Mouse (Mus musculus) heart, postnatal 10 days (tissue): Measurements from ENCODE around the gene Igll1. TPM values are rescaled to one million over a fixed set of nuclear protein-coding genes. Genes with fewer than 3 reads are reported as not detected.

ENCODE experiments used
- DNase-seq, 2 experiments: peaks; one replicate each; pipeline ENCODE4 v3.0.0; 2021
- intact Hi-C: fragments of 180-260 bp; cut with DNase I; formaldehyde crosslinking; loops from one replicate; pipeline ENCODE4 v1.15.1; 2025
- total RNA-seq, 2 experiments: library from RNA; stranded (reverse); gene quantifications; 2 replicates each; pipeline ENCODE4 v1.2.3; 2021

Gene Igll1
- not detected for total RNA-seq

GRCm38 (mm10) chr16:16863978-16864377 is at the start of gene Igll1:
Igll1 (minus strand) TSS chr16:16863985.
- intact Hi-C loops = no loop called here
- no peak for DNase-seq

DNA sequence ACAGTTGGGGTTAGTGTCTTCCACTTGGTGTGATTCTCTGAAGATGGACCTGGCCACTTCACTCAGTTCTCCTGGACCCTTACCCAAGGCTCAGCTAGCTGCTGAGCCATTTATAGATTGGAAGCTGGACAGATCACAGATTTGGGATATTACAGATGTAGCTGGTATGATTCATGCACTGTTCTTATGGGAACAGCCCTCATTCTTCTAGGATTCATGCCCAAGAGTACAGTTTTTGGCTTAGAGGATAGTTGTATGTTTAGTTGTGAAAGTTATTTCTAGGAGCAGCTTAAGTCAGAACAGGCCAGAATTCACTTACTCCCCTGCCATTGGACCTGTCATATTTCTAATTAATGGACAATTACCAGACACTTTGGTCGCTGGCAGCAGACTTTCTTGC is 49.7 kb upstream of the Igll1 start:
- intact Hi-C loops = no loop called here
- no peak for DNase-seq

GRCm38 (mm10) chr16:16911641-16912597 is 48.1 kb upstream of the Igll1 start:
- intact Hi-C loops = loop anchor here (1.0 kb wide), 2 partner anchors 16 to 57 kb away; partner anchors contain the start of gene Ppm1f

DNA sequence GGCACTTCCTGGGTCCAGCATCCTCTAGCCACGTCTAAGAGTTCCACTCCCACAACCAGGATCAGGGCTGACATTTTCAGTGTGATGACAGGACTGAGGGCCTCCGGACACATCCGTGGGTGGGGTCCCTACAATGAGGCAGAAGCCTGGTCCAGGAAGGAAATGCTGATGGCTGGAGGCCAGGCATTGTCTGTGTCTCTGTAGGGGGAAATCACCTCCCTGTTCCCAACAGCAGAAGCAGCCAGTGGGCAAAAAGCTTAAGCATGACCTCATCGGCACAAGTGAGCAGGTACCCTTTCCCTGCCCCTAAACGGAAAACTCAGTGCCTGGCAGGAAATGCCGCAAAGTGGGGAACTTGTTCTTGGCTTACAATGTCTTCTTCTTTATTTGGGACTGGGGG is 44.0 kb upstream of the Igll1 start:
- peak; percentile 84 to 86 for DNase-seq
- intact Hi-C loops = no loop called here

More at GRCm38 (mm10) chr16:16911641-16912597, 48.1 kb upstream of the Igll1 start:
- peak; percentile 82 to 88 for DNase-seq

GRCm38 (mm10) chr16:16903188-16903587 is 39.4 kb upstream of the Igll1 start:
- DNase-seq = no peak
- intact Hi-C loops = no loop called here

GRCm38 (mm10) chr16:16902329-16902728 is 38.5 kb upstream of the Igll1 start:
- DNase-seq = no peak

DNA sequence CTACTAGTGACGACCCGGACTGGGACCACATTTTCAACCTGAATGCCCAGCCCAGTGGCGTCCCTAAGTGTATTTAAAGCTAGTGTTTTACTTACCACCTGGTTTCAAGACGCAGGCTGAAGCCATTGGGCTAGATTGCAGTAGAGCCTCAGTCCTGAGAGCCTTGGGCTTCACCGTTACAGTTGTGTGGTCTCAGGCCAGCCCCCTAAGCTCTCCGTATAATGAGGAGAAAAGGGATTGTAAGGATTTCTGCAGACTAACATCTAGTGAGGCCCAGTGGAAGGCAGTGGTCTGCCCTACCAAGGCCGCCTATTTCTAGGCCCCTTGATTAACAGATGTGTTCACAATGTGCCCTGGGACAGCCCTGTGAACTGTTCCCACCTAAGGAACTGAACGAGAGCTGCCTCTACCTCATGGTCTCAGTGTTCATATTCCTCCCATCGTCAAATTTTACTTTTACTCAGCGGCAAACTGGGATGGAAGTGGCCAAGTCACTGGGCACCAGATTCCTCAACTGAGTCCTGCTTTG is 33.3 kb upstream of the Igll1 start:
- peak in 1 of 2 experiments; percentile 15 for DNase-seq
- intact Hi-C loops = loop anchor here (2.0 to 10.0 kb wide), 2 partner anchors 26 to 378 kb away; partner anchors contain the start of genes Tmem191c, Top3b and Vpreb1

More at GRCm38 (mm10) chr16:16902329-16902728, 38.5 kb upstream of the Igll1 start:
- intact Hi-C loops = no loop called here

DNA sequence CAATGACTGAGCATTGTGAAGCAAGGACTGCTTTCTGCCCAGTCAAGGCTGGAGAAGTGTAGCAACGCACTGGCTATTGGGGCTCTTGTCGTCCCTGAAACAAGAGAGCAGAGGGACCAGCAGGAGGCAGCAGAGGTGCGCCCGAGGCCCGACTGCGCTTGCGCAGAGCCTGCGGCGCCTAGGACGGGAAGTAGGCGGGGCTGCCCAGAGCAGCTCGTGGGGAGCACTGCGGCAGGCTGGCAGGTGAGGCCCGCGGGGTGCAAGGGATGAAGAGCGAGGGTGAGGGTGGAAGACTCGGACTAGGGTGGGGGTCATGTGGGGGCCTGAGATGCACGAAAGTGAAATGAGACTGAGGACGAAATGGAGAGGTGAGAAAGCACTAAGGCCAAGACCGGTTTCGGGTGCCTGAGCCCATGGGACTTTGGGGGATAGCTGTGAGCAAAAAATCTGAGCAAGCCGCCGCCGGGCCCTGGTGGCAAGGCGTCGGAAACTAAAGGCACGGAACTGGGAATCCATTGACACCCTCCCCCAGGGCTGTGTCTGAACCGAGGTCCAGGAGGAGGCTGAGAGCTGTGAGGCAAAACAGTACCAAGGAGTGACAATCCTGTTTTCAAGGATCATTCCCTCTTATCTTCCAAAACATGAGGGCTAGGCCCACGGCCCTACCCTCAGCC is 32.7 kb upstream of the Igll1 start, which contains the start of gene Ppm1f:
Gene Ppm1f, plus strand, starts transcription at position 88 of the 674 bp plus-strand sequence.
- peak; percentile 96 to 97 for DNase-seq
- intact Hi-C loops = loop anchor here (1.0 to 10.0 kb wide), 3 partner anchors 16 to 378 kb away; partner anchors contain the start of genes Tmem191c, Top3b and Vpreb1

DNA sequence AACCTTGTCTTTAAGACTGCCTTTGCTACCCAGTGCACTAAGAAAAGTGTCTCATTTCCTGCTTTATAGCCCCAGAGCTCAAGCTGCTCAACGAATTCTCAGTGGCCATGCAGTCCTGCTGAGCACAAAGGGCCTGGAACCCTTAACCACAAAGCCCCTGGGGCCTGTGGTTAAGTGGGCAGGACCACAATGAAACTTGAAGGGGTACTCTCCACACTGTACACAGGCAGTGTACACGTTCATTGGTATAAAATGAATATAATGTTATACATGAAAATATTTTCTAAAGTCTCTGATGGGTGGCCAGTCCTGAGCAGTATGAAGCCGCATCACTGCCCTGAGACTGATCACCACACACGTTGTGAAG is 32.2 kb upstream of the Igll1 start:
- intact Hi-C loops = loop anchor here (1.0 to 10.0 kb wide), 3 partner anchors 16 to 379 kb away; partner anchors contain the start of genes Tmem191c, Top3b and Vpreb1
- no peak for DNase-seq

DNA sequence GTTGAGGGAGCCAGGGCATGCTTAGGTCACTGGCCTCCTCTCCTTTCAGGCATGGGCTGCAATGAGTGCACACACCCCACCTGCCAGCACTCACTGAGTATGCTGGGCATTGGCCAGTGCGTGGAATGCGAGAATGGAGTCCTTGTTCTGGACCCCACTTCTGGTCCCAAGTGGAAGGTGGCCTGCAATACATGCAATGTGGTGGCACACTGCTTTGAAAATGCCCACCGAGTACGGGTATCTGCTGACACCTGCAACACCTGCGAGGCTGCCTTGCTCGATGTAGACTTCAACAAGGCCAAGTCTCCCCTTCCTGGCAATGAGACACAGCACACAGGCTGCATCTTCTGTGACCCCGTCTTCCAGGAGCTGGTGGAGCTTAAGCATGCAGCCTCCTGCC is 28.6 kb upstream of the Igll1 start:
- intact Hi-C loops = loop anchor here (10.0 kb wide), 1 partner anchor 382 kb away; the partner anchor contains the start of gene Tmem191c
- no peak for DNase-seq

DNA sequence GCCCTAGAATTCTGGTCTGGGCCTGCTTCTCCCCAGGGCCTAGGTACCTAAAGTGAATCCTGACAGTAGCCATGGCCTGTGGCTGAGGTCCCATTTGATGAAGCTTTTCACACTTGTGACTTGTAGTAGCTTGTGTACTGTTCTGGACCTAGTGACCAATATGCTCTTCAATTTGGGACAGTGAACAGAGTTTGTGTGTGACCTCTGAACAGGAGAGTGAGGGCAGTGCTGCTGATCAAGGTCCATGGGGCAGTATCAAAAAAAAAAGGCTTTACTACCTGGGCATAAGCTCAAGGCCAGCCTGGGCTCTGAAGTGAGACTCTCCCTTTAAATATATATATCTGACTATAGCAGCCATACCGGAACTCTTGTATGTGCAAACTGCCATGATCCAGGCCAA is 24.6 kb upstream of the Igll1 start:
- intact Hi-C loops = no loop called here
- DNase-seq = no peak

- intact Hi-C loops = no loop called here
- no peak for DNase-seq
Measured at GRCm38 (mm10) chr16:16879025-16879424, 15.2 kb upstream of the Igll1 start.

DNA sequence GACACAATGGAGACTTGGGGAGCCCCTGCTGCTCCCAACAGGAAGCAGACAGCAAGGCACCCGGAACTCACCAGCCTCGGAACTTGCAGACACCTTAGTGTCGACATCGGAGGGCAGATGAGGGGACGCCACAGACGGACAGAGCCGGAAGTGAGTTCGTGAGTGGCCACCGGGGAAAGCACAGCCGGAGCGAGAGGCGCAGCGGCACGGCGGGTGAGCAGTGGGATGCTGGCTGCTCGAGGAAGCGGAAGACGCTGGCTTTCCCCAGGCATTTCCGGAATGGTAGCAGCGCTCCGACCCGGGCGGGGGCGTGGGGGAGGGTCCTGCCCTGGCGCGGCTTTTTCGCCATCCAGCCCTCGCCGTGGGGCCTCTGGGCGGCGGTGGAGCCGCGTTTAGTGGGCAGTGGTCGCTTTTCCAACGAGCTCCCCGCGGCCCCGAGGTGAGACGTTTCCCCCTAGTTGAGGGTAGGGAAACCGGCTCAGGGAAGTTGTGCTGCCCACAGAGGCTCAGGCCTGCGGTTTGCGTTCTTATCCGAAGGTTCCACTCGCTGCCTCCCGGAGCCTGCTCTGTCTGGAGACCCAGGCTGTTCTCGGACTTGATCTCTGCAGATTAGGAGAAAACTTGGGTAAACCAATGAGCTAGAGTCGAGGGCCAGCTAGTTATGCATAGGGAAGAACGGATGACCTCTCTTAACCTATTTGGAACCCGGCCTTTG is 7.0 kb upstream of the Igll1 start, which contains the start of the genes Top3b and Vpreb1:
Gene Top3b, plus strand, starts transcription at position 120 of the 715 bp plus-strand sequence.
Gene Vpreb1, minus strand, starts transcription at position 227 of the 715 bp plus-strand sequence.
- intact Hi-C loops = loop anchor here (2.0 kb wide), 1 partner anchor 26 kb away; the partner anchor contains the start of gene Ppm1f

DNA sequence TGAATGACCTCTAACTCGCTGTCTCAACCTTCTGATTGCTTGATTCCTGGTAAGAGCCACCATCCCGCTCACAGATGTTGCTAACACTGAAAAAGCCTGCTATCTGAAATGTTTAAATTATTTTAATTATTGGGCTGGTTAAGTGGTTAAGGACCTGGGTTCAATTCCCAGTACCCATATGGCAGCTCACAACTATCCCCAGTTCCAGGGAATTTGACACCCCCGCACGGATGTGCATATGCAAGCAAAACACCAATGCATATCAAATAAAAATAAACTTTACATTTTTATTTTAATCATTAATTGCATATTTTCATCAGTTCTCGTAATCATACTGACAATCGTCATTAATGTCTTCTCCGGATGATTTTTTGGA is 6.4 kb upstream of the Igll1 start:
- no peak for DNase-seq
- intact Hi-C loops = loop anchor here (2.0 kb wide), 1 partner anchor 27 kb away; the partner anchor contains the start of gene Ppm1f

More for the DNA sequence above, 7.0 kb upstream of the Igll1 start, which contains the start of the genes Top3b and Vpreb1:
- DNase-seq = peak; percentile 91 to 93

DNA sequence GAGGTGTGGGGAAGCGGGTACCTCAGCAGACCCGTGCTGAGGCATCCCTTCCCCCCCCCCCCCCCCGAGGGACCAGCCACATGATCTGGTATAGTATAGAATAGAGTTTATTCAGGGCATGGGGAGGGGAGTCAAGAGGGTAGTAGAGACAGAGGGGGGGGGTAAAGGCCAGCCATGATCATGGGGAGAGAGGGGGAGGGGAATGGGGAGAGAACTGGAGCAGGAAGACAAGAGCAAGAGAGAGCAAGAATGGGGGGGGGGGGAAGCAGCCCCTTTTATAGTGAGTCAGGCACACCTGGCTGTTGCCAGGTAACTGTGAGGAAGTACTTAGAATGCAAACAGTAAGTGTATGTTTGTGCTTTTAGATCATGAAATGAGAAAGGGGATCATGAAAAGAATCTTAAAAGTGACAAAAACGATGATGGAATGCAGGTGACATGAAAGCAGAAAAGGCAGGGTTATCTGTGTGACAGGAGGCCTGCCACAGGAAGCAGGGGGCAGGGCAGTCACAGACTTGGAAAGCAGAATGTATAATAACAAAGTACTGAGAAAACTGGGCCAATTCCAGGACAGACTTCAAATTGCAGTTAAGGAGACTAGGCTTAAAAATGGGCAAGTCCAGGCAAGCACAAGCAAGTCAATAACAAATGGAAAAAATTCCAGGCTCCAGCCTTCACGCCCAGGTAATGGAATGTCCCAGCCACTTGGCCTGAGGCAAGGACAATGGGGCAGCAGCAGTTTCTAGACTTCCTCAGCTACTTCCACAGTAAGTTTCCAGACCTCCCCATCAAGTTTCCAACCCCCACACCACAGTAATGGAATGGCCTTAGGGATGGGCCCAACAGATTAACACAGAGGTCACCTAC is 2.1 kb upstream of the Igll1 start:
- intact Hi-C loops = no loop called here
- DNase-seq = peak; percentile 22 to 35

DNA sequence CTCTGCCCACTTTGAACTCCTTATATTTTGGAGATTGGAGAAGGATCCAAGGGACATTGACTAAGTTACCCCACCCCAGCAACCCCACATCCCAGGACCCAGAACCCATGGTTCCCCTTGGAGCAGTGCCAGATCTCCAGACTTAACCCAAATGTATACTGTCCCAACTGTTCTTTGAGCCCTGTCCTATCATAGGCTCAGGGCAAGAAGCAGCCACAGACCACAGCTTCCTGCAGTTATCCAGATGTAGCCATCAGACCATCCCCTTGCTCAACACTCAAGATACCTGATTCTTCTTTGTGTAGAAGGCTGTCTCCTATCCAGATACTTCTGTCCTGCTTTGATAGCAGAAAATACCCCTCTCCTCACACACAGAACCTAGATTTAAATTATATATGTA is 1.4 kb upstream of the Igll1 start:
- intact Hi-C loops = no loop called here
- no peak for DNase-seq

- DNase-seq = no peak
- intact Hi-C loops = no loop called here
Measured at GRCm38 (mm10) chr16:16862288-16862687, 1.5 kb downstream of the Igll1 start.

DNA sequence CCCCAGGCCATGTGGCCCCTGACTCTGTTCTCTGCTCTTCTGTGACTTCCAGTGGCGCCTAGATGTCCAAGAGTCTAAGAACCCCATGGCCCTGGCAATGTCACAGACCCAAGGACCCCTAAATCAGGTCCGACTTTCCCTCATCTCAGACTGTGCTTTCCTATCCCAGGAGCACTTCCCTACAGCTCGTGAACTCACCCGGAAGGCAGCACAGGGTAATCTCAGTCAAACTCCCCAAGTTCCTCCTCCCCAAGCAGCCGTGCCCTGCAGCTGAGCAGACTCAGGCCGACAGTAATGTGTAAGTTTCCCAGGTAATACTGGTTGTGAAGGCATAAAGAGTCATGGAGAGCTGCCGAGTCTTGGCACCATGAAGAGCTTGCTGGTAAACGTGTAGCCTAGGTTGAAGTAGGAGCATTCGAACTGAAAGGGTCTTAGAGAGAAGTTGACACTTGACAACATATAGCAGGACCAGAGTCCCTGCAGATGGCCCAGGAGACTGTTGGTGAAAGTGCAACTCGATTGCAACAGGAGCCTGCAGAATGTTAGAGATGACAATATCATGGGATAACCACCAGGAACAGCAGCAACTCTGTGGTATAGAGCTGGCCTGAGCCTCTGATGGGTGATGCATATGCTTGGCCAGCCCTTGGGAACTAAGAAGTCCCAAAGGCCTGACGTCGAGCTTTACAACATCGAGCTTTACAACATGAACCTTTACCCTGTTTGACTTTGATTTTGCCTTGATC is 6.9 kb downstream of the Igll1 start:
- intact Hi-C loops = no loop called here
- DNase-seq = no peak
